Mouse (Mus musculus) bone marrow, adult 2 months (tissue): ENCODE results near the gene Malsu1.

Experiments used
- CTCF ChIP-seq: fragments of 200-500 bp; IDR thresholded peaks from 2 replicates; pipeline ENCODE4 v1.5.1; 2011; ENCODE audit warnings: low read length, control low read depth; ENCODE audit not compliant: control insufficient read depth, insufficient read depth
- POLR2A ChIP-seq: fragments of 200-500 bp; IDR thresholded peaks from 2 replicates; pipeline ENCODE4 v1.6.1; 2011; ENCODE audit warnings: low read depth, mild to moderate bottlenecking, control low read depth, low read length, borderline replicate concordance; ENCODE audit not compliant: control insufficient read depth

DNA sequence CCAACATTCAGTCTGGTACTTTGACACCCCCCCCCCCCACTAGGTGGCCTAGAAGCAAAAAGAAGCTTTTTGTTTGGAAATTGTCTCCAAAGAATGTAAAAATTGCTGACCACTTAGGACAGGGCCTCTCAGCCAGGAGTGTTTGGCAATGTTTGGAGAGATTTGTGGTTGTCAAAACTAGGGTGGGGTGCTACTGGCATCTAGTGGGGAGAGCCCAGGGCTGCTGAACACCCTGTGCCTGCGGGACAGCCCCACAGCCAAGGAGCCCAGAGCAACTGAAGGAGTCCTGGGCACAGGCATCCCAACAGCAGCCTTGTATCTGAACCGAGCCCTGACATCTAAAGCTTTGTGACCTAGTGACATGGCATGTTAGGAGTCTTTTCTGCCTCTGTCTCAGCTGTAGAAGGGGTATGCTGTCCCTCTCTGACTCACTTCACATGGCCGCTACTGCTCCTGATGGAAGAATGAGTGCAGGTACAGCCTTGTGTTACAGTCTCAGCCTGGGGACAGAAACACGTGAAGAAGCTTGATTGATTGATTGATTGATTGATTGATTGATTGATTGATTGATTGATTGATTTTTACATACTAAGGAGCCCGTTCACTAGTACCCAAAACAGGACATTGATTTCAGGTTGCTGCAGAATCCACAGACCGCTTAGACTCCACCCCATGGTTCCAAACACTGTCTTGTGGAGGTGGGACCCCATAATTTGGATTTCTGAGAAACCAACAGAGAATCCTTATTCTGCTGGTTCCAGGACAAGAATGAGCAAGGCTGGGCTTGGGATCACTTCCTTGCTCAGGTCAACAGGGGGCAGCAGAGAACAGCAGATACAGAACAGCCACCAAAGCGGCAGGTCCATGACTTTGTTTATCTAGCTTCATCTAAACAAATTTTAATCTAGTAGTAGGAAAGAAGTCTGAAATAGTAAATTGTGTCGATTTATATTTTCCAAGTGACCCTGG lies 16.3 kb upstream of the Malsu1 start:
- TF ChIP-seq CTCF, result peak; percentile 88
- no peak for TF ChIP-seq POLR2A
